Mouse (Mus musculus) myocyte (in vitro differentiated cells): ENCODE data around the gene Rfk.

Experiments
- POLR2A ChIP-seq: IDR thresholded peaks from one replicate; pipeline ENCODE4 v1.6.1; 2011; ENCODE audit warnings: low read depth, mild to moderate bottlenecking, control low read depth, moderate library complexity; ENCODE audit not compliant: insufficient read length
- USF1 ChIP-seq: IDR thresholded peaks from one replicate; pipeline ENCODE4 v1.6.1; 2011; ENCODE audit warnings: low read depth, mild to moderate bottlenecking, control low read depth, moderate library complexity

DNA sequence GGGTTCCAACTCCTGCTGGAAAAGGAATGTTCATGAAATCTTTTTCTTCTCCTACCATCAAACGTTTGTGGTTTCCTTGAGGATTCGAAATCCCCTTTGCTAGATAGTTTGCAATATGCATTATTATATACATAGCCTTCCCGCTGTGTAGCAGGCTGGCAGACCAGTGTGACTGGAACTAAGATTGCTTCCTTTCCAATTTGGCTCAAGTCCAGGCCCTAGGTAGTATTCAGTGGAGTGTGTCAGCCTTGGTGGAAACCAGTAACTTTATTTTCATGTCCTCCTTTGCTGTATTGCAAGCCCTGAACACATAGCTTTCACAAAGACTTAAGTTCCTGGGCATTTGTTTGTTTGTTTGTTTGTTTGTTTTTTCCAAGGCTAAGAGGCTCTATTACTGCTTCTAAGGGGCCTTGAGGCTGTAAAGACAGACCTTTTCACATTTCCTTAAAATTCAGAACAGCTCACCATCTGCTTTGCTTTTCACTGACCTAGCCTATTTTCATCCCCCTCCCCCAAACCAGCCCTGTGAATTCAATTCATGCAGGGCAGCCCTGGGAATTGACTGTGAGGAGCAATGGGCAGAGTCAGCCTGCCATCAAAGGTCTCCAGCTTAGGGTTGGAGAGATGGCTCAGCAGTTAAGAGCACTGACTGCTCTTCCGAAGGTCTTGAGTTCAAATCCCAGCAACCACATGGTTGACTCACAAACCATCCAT, 45.8 kb downstream of the Rfk start:
- TF ChIP-seq USF1 = no peak
- TF ChIP-seq POLR2A = no peak
